Mouse (Mus musculus) ES-E14 (cell line): Measurements from ENCODE around the gene Slc3a2. TPM values are rescaled to one million over a fixed set of nuclear protein-coding genes. Genes with fewer than 3 reads are reported as not detected.
A peak's percentile ranks its signal among the peaks of the same experiment; 100 is the strongest.

ENCODE experiments used
- DNase-seq: peaks from one replicate; pipeline ENCODE4 v3.0.0-alpha.2; 2013; ENCODE audit warnings: low read depth, low spot score
- H3K27ac ChIP-seq: 2 replicates; pipeline ENCODE4 v1.5.1; 2012; ENCODE audit warnings: low read depth, mild to moderate bottlenecking, low read length, moderate library complexity, mixed read lengths; ENCODE audit not compliant: poor library complexity, insufficient read depth, severe bottlenecking
- H3K36me3 ChIP-seq: 2 replicates; pipeline ENCODE4 v1.6.1; 2012; ENCODE audit warnings: mild to moderate bottlenecking, low read length, moderate library complexity, mixed read lengths; ENCODE audit not compliant: control insufficient read depth, poor library complexity, insufficient read depth, severe bottlenecking
- H3K4me1 ChIP-seq, 2 experiments: fragments of 150-350 bp in 1 of 2; sonication (generic) in 1 of 2; 2 replicates each; pipeline ENCODE4 v1.6.1; 2012; ENCODE audit warnings: low read length in 2 of 2, mild to moderate bottlenecking in 1 of 2, mixed read lengths in 1 of 2; ENCODE audit not compliant: control insufficient read depth in 2 of 2, insufficient read depth in 2 of 2, poor library complexity in 1 of 2
- H3K4me3 ChIP-seq, 2 experiments: fragments of 150-350 bp in 1 of 2; sonication (generic) in 1 of 2; 2 replicates each; pipeline ENCODE4 v1.5.1; 2012; ENCODE audit warnings: low read length in 2 of 2, low read depth in 1 of 2, mild to moderate bottlenecking in 1 of 2, mixed read lengths in 1 of 2; ENCODE audit not compliant: insufficient read depth in 1 of 2, poor library complexity in 1 of 2, severe bottlenecking in 1 of 2
- H3K9ac ChIP-seq: 2 replicates; pipeline ENCODE4 v1.6.1; 2012; ENCODE audit warnings: low read depth, mild to moderate bottlenecking, low read length, mixed read lengths; ENCODE audit not compliant: poor library complexity, insufficient read depth, severe bottlenecking
- H3K9me3 ChIP-seq: fragments of 150-350 bp; sonication (generic); 2 replicates; pipeline ENCODE4 v1.6.1; 2012; ENCODE audit warnings: low read depth, mild to moderate bottlenecking, low read length; ENCODE audit not compliant: control insufficient read depth, insufficient read depth
- CHD2 ChIP-seq: IDR thresholded peaks from 2 replicates; pipeline ENCODE4 v1.6.1; 2014; ENCODE audit warnings: mild to moderate bottlenecking, low read depth, low read length, inconsistent platforms
- HCFC1 ChIP-seq: IDR thresholded peaks from 2 replicates; pipeline ENCODE4 v1.6.1; 2012; ENCODE audit warnings: low read length, inconsistent platforms, borderline replicate concordance; ENCODE audit not compliant: insufficient read depth
- MAFK ChIP-seq: IDR thresholded peaks from 2 replicates; pipeline ENCODE4 v1.6.1; 2014; ENCODE audit warnings: mild to moderate bottlenecking, low read depth, low read length, inconsistent platforms; ENCODE audit not compliant: insufficient read depth
- ZC3H11A ChIP-seq: IDR thresholded peaks from 2 replicates; pipeline ENCODE4 v1.6.1; 2012; ENCODE audit warnings: low read depth, mild to moderate bottlenecking, inconsistent platforms, low read length, borderline replicate concordance
- ZNF384 ChIP-seq: IDR thresholded peaks from 2 replicates; pipeline ENCODE4 v1.6.1; 2012; ENCODE audit warnings: low read depth, low read length, inconsistent platforms
- in situ Hi-C, 2 experiments: fragments of 600-800 bp; cut with MboI; formaldehyde crosslinking; loops; one replicate each; pipeline ENCODE4 v1.15.1; 2025; ENCODE audit warnings: low sequenced_read_pairs in 2 of 2, inconsistent platforms in 1 of 2; ENCODE audit not compliant: unreplicated experiment in 2 of 2
- total RNA-seq: library from RNA; depleted of rRNA; stranded (reverse); fragments of 300-350 nt; gene quantifications from 2 replicates; pipeline ENCODE4 v1.2.3, GENCODE M21; 2012

Gene Slc3a2
- total RNA-seq, 1 experiment: 354 TPM

DNA sequence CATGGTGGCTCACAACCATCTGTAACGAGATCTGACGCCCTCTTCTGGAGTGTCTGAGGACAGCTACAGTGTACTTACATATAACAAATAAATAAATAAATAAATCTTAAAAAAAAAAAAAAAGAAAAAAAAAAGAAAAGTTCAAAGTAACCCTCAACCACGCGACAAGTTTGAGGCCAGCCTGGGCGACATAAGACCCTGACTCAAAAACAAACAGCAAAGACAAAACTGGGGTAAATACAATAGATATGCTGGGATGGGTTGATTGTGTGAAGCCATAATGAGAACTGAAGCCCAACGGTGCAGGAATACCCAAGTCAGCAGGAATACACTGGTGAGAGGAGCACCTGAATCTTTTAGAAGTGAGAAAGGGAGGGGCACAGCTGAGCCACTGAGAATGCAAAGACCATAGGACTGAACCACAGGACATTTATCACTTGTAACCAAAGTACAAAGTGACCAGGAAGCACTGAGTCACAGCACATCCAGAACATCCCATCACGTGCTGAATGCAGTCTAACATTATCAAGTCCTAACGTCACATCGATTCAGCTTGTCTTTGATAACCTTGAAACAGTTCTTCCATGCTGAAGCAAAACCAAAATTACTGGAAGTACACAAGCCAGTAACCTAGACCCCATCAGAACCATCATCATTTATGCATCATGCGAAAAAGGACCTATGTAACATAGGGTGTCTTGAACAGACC, 6.2 kb downstream of the Slc3a2 start:
- in situ Hi-C loops: no loop called here
- Histone ChIP-seq H3K36me3 (peaks cover 6% of the 10 kb centered on the region), H3K27ac (peak overlapping the region; percentile 53; the same call in 1 of the 2 replicates), H3K9ac (no peak overlapping the region; the same call in 1 of the 2 replicates), H3K9me3 (no peaks in the 10 kb centered on the region), H3K4me3 (no peak overlapping the region), H3K4me1 (peaks cover 0 to 8% of the 10 kb centered on the region in 2 experiments; a peak in 2 of 4 replicates)
- TF ChIP-seq HCFC1 (no peak), ZNF384 (peak; percentile 84), MAFK (no peak)
- no peak for DNase-seq

DNA sequence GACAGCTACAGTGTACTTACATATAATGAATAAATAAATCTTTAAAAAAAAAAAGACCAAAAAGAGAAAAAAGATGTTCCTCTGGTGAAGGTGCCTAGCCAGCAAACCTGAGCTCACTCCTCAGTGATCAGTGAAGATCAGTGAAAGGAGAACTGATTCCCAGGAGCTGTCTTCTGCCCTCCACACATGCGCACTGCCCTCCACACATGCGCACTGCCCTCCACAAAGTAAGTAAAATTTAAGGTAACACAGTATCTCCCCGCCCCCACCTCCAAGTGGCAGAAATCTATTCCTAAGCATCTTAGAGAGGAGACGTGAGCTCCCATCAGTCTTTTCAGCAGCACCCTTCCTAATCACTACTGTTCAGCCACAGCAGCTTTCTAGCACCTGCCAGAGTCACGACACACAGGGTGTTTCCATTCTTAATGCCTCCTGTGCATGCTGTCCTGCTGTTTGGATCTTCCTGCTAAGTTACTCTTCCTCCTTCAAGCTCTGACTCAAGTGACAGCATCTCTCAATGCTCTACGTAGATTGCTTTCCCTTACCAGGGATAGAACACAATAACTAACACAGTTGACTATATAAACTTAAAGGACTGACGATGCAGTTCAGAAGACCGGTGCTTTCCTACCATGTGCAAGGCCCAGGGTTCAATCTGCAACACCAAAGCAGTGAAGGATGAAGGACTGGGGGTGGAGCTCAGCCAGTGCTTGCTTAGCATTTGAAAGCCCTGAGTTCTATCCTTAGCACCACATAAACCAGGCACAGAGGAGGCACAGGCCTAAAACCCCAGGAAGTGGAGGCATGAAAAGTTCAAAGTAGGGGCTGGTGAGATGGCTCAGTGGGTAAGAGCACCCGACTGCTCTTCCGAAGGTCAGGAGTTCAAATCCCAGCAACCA, 7.1 kb downstream of the Slc3a2 start:
- Histone ChIP-seq H3K9me3 (no peaks in the 10 kb centered on the region), H3K36me3 (peaks cover 12% of the 10 kb centered on the region), H3K9ac (peak overlapping the region; percentile 65; the same call in 1 of the 2 replicates), H3K4me1 (peaks cover 2 to 11% of the 10 kb centered on the region in 2 experiments; a peak in 2 of 4 replicates), H3K4me3 (peak overlapping the region in 1 of 2 experiments; percentile 49; a peak in 2 of 4 replicates), H3K27ac (peak overlapping the region; percentile 81)
- TF ChIP-seq CHD2 (no peak), MAFK (no peak), ZNF384 (no peak), ZC3H11A (no peak), HCFC1 (no peak)
- in situ Hi-C loops: no loop called here
- no peak for DNase-seq

DNA sequence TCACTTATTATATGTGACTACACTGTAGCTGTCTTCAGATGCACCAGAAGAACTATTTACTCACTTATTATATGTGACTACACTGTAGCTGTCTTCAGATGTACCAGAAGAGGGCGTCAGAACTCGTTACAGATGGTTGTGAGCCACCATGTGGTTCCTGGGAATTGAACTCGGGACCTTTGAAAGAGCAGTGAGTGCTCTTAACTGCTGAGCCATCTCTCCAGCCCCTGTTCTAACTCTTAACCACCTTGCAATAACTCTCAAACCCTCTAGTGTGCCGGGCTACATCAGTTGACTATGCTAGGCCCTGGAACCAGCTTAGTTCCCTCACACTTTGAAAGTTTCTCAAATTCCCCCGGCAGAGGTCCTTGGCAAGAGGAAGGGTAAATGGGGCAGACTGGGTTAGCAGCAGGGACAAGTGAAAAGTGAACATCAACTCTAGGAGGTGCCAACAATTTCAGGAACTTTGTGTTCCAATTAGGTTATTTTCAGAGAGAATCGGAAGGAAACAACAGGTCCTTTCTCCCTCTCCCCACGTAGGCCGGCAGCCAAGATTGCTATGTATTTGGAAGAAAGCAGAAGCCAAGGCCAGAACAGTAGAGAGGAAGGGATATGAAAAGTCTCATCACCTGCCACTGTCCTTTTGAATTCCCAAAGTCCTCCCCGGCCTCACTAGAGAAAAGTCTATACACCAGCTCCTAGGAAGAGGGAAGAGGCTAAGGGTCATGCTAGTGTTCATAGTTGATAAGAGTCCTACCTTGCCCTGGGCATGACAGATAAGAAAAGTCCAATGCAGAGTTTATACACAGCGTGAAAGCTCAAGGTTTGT, 8.3 kb downstream of the Slc3a2 start:
- H3K27ac ChIP-seq: peak overlapping the region; percentile 25; the same call in 1 of the 2 replicates
- H3K4me3 ChIP-seq: peak overlapping the region in 1 of 2 experiments; percentile 46; a peak in 2 of 4 replicates
- H3K9ac ChIP-seq: peak overlapping the region; percentile 61; the same call in 1 of the 2 replicates
- TF ChIP-seq ZC3H11A (no peak), MAFK (no peak), CHD2 (no peak), ZNF384 (no peak), HCFC1 (no peak)
- H3K36me3 ChIP-seq: peaks cover 24% of the 10 kb centered on the region
- in situ Hi-C loops: no loop called here
- peaks cover 7 to 8% of the 10 kb centered on the region in 2 experiments; a peak in 2 of 4 replicates for H3K4me1 ChIP-seq
- no peak for DNase-seq
- no peaks in the 10 kb centered on the region for H3K9me3 ChIP-seq
